Mouse (Mus musculus) layer of hippocampus, adult 9-10 months (tissue): ENCODE measurements around the gene Nmbr.

Experiments used
- DNase-seq: peaks from one replicate; pipeline ENCODE4 v3.0.0; 2022; ENCODE audit warnings: low spot score

Gene Nmbr

GRCm38 (mm10) chr10:14705072-14706066, at the start of gene Nmbr, which contains the start of gene Vta1:
TSS of gene Nmbr (plus strand) at chr10:14705591.
TSS of gene Vta1 (minus strand) at chr10:14705560.
- peak; percentile 97 for DNase-seq

GRCm38 (mm10) chr10:14660875-14661274, 44.5 kb upstream of the Nmbr start:
- DNase-seq, result no peak

GRCm38 (mm10) chr10:14666147-14666546, 39.2 kb upstream of the Nmbr start:
- DNase-seq, result no peak

GRCm38 (mm10) chr10:14685663-14686062, 19.7 kb upstream of the Nmbr start:
- no peak for DNase-seq

GRCm38 (mm10) chr10:14688785-14689442, 16.5 kb upstream of the Nmbr start:
- DNase-seq, result no peak

GRCm38 (mm10) chr10:14690349-14690748, 15.0 kb upstream of the Nmbr start:
- no peak for DNase-seq

- DNase-seq, result no peak
Measured at GRCm38 (mm10) chr10:14703239-14703638, 2.2 kb upstream of the Nmbr start.

- no peak for DNase-seq
Measured at GRCm38 (mm10) chr10:14703830-14704420, 1.5 kb upstream of the Nmbr start.

GRCm38 (mm10) chr10:14718114-14718513, 12.7 kb downstream of the Nmbr start, which contains the start of gene Gje1:
TSS of gene Gje1 (minus strand) at chr10:14718214.
- no peak for DNase-seq

- peak; percentile 27 for DNase-seq
Measured at GRCm38 (mm10) chr10:14725671-14726070, 20.3 kb downstream of the Nmbr start.

- DNase-seq, result peak; percentile 81
Measured at GRCm38 (mm10) chr10:14734285-14734684, 28.9 kb downstream of the Nmbr start.

GRCm38 (mm10) chr10:14759665-14760558, 54.5 kb downstream of the Nmbr start:
- DNase-seq, result no peak

- DNase-seq, result no peak
Measured at GRCm38 (mm10) chr10:14760618-14761017, 55.2 kb downstream of the Nmbr start.

GRCm38 (mm10) chr10:14770227-14770910, 65.0 kb downstream of the Nmbr start:
- no peak for DNase-seq

GRCm38 (mm10) chr10:14774499-14774898, 69.1 kb downstream of the Nmbr start:
- DNase-seq, result no peak

- DNase-seq, result no peak
Measured at GRCm38 (mm10) chr10:14789969-14790368, 84.6 kb downstream of the Nmbr start.

- no peak for DNase-seq
Measured at GRCm38 (mm10) chr10:14816970-14817369, 111.6 kb downstream of the Nmbr start.
